Mouse (Mus musculus) lung, embryonic 15.5 days (tissue): ENCODE results near the gene S100b. TPM values are rescaled to one million over a fixed set of nuclear protein-coding genes. Genes with fewer than 3 reads are reported as not detected.

Experiments
- microRNA counts: library from miRNA; unstranded; fragments of <30 nt; microRNA quantifications from one replicate; lab custom pipeline; 2016
- microRNA-seq: library from miRNA; unstranded; fragments of <30 nt; microRNA quantifications from one replicate; pipeline ENCODE4, GENCODE M21; 2016
- polyA plus RNA-seq: library from polyadenylated mRNA; unstranded; fragments of >200 nt; fragmentation: Nextera tagmentation; extraction: Ambion mirVana; gene quantifications from 2 replicates; pipeline ENCODE4 v1.2.1, GENCODE M21; 2015

The S100b gene
- polyA plus RNA-seq, 1 experiment from 2014 or later: 0.67 TPM

MicroRNAs within 50 kb of the gene (microRNA counts, 519-probe panel; counts per million panel counts)
- microRNA mmu-miR-678 (lab: Ali Mortazavi, UCI): 1,796 counts per million, percentile 11 among the panel's probes with 10 or more counts

Small RNAs within 50 kb of the gene (microRNA-seq; reads per million reads assigned to microRNA genes)
- gene Mir678: not detected

Other genes with a start within 250 kb of the S100b start
- gene Zfp280b, start 221.2 kb upstream of the S100b start, polyA plus RNA-seq: 20.8 and 22.0 TPM in 2 replicates
- gene Slc5a4b, start 142.9 kb upstream of the S100b start, polyA plus RNA-seq: not detected in 2 replicates
- gene Slc5a4a, start 106.4 kb upstream of the S100b start, polyA plus RNA-seq: not detected in 2 replicates
- 51.7 and 53.4 TPM in 2 replicates for gene Prmt2, start 16.0 kb upstream of the S100b start, polyA plus RNA-seq
- 12.5 TPM in 2 replicates for gene Dip2a, start 91.4 kb downstream of the S100b start, polyA plus RNA-seq
- gene AC141477.1, start 186.6 kb downstream of the S100b start, polyA plus RNA-seq: 1.6 TPM in 1 of 2 replicates, not detected in the other
- gene Pcnt, start 188.9 kb downstream of the S100b start, polyA plus RNA-seq: 16.2 and 18.5 TPM in 2 replicates
- 1.3 TPM in 2 replicates for gene 2610028H24Rik, start 195.2 kb downstream of the S100b start, polyA plus RNA-seq
- gene Mcm3ap, start 215.1 kb downstream of the S100b start, polyA plus RNA-seq: 41.7 and 49.2 TPM in 2 replicates
- 6.1 and 6.6 TPM in 2 replicates for gene Ybey, start 215.3 kb downstream of the S100b start, polyA plus RNA-seq